Mouse (Mus musculus) mouse trophoblast stem cell (cell line): ENCODE measurements around the gene Trank1.

Experiments
- in situ Hi-C, 2 experiments: fragments of 300-500 bp; cut with MseI, MboI; formaldehyde crosslinking; loops; 2 replicates in 1 of 2; 3 replicates in 1 of 2; pipeline ENCODE4 v1.15.1; 2025

The Trank1 gene

DNA sequence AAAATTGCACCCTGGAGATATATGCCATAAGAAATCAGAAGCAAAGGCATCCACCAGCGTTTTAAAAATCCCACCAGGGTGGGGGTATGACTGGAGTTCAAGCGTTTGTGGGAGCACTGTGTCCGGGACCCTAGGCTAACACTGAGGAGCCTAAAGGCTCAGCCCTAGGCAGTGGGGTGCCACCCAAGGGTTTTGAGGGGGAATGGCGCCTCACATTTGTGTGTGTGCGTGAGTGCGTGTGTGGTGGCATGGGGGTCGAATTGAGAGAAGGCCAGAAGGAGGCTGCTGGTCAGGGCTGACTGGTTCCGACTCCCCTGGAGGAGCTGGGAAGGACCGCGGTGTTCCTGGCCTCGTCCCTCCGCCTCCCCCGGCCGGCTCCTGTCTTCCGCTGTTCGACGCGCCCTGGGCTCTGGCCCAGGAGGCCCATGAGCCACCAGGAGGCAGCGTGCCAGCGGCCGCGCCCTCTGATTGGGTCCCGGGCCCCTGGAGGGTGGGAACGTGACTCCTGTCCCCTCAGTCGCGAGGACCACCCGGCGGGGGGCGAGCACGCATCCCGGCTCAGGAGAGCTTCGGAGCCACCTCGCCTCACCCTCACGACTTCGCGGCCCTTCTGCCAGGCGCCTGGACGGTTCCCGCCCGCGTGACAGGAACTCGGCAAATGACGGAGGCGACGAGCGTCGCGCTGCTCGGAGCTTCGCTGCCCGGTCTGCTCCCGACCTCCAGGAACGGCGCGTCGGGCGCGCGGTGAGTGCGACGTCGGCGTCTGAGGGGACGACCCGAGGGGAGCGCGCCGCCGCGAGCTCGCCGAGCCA, at the start of gene Trank1:
Gene Trank1 (plus strand): TSS at position 709 of the 812 bp plus-strand sequence.
- in situ Hi-C loops: no loop called here

DNA sequence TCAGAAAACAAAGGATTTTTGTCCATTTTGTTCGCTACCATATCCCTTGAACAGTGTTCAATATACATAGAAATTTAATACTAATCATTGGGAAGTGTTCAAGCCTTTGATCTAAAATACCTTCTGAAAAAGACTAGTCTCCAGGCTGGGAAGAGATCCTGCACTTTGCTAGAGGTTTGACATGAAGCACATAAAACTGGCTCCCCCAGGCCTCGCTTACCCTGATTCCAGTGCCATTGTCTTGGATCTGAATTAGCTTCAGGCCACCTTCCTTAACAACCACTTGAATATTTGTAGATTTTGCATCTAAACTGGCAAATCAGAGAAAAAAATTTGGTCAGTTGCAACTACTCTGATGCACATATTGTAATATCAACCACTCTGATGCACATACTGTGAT, 43.5 kb upstream of the Trank1 start:
- in situ Hi-C loops: no loop called here

DNA sequence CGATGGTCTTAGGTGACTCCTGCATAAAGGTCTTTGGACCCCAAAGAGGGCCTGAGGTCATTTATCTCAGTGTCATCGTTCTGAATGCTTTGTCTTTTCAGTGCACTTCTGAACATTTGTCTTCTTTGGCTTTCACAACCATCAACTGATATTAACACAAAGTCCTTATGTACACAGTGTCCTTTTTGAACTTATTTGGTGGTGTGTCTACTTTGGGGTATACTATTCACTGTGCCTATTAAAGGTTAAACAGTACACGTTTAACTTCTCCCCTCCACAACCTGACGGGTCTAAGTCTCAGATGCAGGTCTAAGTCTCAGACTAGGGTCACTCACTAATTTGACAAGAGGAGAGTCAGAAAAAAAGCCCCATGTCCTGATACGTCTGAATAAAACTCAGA, 40.9 kb upstream of the Trank1 start:
- in situ Hi-C loops: no loop called here

GRCm38 (mm10) chr9:111271056-111271433, 40.5 kb upstream of the Trank1 start:
- in situ Hi-C loops: no loop called here

DNA sequence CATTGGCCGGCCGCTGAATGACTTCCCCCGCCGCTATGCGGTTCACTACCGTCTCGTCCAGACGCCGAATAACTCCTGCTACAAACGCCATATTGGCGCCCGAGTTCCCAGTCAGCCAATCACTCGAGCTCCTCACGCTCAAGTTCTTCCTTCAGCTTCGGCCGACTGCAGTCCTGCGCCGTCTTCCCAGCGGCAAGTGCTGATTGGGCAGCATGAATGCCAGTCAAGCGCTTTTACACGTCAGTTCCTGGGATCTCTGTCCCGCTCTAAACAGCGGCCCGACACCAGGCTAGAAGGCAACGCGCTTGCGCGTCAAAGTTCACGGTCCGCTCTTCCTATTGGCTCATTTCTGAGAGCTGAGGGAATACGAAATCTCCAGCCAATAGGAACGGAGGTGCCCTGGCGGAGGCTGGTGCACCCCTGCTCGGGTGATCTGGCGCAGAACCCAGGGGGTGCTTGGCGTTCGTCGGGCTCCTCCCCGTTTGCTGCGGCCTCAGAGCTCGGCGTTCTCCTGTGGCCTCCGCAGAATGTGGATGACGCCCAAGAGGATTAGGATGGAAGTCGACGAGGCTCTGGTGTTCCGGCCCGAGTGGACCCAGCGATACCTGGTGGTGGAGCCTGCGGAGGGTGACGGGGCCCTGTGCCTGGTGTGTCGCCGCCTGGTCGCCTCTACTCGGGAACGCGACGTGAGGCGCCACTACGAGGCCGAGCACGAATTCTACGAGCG, 39.9 kb upstream of the Trank1 start, which contains the start of the genes Mlh1 and Epm2aip1:
Gene Mlh1 (minus strand): TSS at position 358 of the 727 bp plus-strand sequence.
Gene Epm2aip1 (plus strand): TSS at position 496 of the 727 bp plus-strand sequence.
- in situ Hi-C loops: no loop called here

GRCm38 (mm10) chr9:111272356-111272755, 39.2 kb upstream of the Trank1 start:
- in situ Hi-C loops: no loop called here

- in situ Hi-C loops: no loop called here
These were observed 38.3 kb upstream of the Trank1 start for GRCm38 (mm10) chr9:111272996-111273785.

GRCm38 (mm10) chr9:111273958-111274357, 37.6 kb upstream of the Trank1 start:
- in situ Hi-C loops: no loop called here

DNA sequence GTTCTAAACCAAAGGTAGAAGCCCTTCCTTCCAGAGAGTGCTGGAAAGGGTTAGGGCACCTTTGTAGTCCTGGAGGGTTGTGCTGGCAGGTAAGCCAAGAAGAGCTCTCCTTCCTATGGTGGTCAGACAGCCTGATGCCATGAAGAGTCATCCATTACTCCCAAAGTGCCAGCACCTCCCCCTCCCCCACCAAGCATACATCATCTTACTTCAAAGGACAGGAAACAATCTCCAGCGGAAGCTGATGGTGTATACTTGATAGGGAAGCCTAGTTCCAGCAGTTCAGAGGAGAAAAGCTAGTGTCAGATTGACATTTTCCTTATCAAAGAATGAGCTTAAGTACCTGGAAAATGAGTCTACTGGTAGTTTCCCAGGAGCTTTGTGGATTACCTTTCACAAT, 36.4 kb upstream of the Trank1 start:
- in situ Hi-C loops: no loop called here

GRCm38 (mm10) chr9:111285061-111285460, 26.5 kb upstream of the Trank1 start:
- in situ Hi-C loops: no loop called here

DNA sequence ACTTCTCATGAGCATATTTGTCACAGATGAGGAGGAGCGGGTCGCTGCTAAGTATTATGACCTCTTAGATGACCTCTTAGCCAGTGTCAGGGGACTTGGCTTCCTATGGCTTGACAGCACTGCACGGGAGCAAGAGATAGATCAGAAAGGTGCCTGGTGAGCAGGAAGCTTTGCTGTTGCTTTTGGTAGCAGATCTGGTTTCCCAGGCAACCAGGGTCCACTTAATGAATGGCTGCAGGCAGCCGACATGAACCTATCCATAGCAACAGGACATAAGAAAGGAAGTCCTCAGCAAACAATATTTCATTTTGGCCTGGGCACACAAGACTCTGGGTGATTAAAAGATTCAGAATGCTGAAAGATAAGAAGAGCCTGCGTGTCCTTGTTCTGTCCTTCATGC, 25.9 kb upstream of the Trank1 start:
- in situ Hi-C loops: no loop called here

GRCm38 (mm10) chr9:111286468-111286867, 25.1 kb upstream of the Trank1 start:
- in situ Hi-C loops: no loop called here

- in situ Hi-C loops: no loop called here
These were observed 23.6 kb upstream of the Trank1 start for GRCm38 (mm10) chr9:111287956-111288355.

- in situ Hi-C loops: no loop called here
These were observed 22.2 kb upstream of the Trank1 start for GRCm38 (mm10) chr9:111289294-111289831.

DNA sequence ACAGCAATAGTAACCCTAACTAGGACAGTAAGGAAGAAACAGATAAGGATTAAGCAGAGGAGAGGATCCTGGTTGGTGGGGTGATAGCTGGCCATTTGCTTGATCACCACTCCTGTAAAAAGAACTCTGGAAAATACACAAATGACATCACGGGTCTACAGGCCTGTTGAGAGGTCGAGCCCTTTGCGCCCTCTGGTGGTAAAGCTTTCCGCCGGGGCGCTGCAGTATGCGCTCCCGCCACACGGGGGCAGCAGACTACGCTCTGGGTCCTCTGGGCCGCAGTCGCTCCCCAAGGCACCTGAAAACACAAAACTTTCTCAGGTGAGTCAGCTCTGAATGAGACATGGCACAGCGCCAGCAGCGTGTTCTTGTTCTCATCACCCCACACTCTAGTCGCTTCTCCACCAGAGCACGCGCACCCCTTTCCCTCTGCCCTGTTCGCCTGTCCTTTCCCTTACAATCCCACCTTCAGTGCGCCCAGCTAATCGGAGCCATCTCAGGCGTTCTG, 21.7 kb upstream of the Trank1 start:
- in situ Hi-C loops: no loop called here

- in situ Hi-C loops: no loop called here
These were observed 20.9 kb upstream of the Trank1 start for GRCm38 (mm10) chr9:111290539-111291100.

- in situ Hi-C loops: no loop called here
These were observed 18.3 kb upstream of the Trank1 start for GRCm38 (mm10) chr9:111293234-111293633.

DNA sequence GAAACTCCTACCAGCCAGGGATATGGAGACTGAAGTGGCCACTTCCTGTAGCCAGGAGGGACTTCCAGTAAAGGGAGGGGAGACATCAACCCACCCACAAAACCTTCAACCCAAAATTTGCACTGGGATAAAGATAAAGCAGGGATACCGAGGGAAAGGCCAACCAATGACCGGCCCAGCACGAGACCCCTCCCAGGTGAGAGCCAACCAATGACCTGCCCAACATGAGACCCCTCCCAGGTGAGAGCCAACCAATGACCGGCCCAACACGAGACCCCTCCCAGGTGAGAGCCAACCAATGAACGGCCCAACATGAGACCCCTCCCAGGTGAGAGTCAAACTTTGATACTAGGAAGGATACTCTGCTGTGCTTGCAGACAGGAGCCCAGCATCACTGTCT, 16.6 kb upstream of the Trank1 start:
- in situ Hi-C loops: no loop called here

- in situ Hi-C loops: no loop called here
These were observed 16.2 kb upstream of the Trank1 start for GRCm38 (mm10) chr9:111295323-111295722.

GRCm38 (mm10) chr9:111296433-111296832, 15.1 kb upstream of the Trank1 start:
- in situ Hi-C loops: no loop called here

DNA sequence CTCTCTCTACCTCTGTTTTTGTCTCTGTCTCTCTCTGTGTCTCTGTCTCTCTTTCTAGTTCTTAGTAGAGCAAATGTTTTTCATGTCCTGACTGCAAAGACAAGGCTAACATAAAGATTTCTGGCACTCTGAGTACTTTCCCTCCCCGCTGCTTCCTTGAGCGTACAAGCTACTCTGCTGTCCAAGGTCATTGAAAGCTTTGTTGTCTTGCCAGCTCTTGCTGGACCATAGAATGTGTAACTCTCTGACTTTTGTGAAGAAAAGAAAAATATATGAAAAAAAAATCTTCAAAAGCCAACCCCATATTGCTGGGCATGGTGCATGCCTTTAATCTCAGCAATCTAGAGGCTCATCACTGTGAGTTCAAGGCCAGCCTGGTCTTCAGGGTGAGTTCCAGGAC, 12.9 kb upstream of the Trank1 start:
- in situ Hi-C loops: no loop called here
